Mouse (Mus musculus) lung, postnatal 0 days (tissue): ENCODE data around the gene Prkg1. TPM values are rescaled to one million over a fixed set of nuclear protein-coding genes. Genes with fewer than 3 reads are reported as not detected.
A peak's percentile ranks its signal among the peaks of the same experiment; 100 is the strongest.

Source experiments
- ATAC-seq: fragments of 200-750 bp; cut with Nextera tagmentation; 2 replicates; pipeline ENCODE4 v1.8.0; 2017; ENCODE audit warnings: moderate library complexity
- DNase-seq: peaks from one replicate; pipeline ENCODE4 v3.0.0-alpha.2; 2016; ENCODE audit warnings: low spot score
- H3K27ac ChIP-seq: fragments of 300-500 bp; sonication (generic); 2 replicates; pipeline ENCODE4 v1.5.1; 2014; ENCODE audit warnings: antibody characterized with exemption, mild to moderate bottlenecking, low read length, mixed read lengths
- H3K27me3 ChIP-seq: fragments of 300-500 bp; sonication (generic); replicated peaks from 2 replicates; pipeline ENCODE4 v1.6.1; 2014; ENCODE audit warnings: low read length, mixed read lengths; ENCODE audit not compliant: insufficient read depth
- H3K36me3 ChIP-seq: fragments of 300-500 bp; sonication (generic); 2 replicates; pipeline ENCODE4 v1.6.1; 2014; ENCODE audit warnings: low read length, mixed read lengths; ENCODE audit not compliant: insufficient read depth
- H3K4me1 ChIP-seq: fragments of 300-500 bp; sonication (generic); 2 replicates; pipeline ENCODE4 v1.6.1; 2014; ENCODE audit warnings: antibody characterized with exemption, low read depth, low read length, mixed read lengths; ENCODE audit not compliant: insufficient read depth
- H3K4me2 ChIP-seq: fragments of 300-500 bp; sonication (generic); replicated peaks from 2 replicates; pipeline ENCODE4 v1.6.1; 2014; ENCODE audit warnings: low read depth, mild to moderate bottlenecking, low read length, moderate library complexity, mixed read lengths
- H3K4me3 ChIP-seq: fragments of 300-500 bp; sonication (generic); 2 replicates; pipeline ENCODE4 v1.5.1; 2014; ENCODE audit warnings: low read depth, low read length
- H3K9ac ChIP-seq: fragments of 300-500 bp; sonication (generic); replicated peaks from 2 replicates; pipeline ENCODE4 v1.6.1; 2014; ENCODE audit warnings: low read depth, mild to moderate bottlenecking
- H3K9me3 ChIP-seq: fragments of 300-500 bp; sonication (generic); 2 replicates; pipeline ENCODE4 v1.6.1; 2016; ENCODE audit warnings: low read length, mixed read lengths
- CTCF ChIP-seq: IDR thresholded peaks from 2 replicates; pipeline ENCODE4 v1.5.1; 2016; ENCODE audit warnings: antibody characterized with exemption, mild to moderate bottlenecking
- EP300 ChIP-seq: IDR thresholded peaks from 2 replicates; pipeline ENCODE4 v1.6.1; 2016; ENCODE audit warnings: antibody characterized with exemption, mild to moderate bottlenecking, control low read depth
- WGBS: fragments of 180-500 bp; shearing (Covaris S2); extraction: QIAGEN DNeasy Blood & Tissue Kit; methylation state at CpG from one replicate; pipeline ENCODE4 v1.1.7; 2014; 5-methylcytosine and 5-hydroxymethylcytosine counted together
- polyA plus RNA-seq: library from polyadenylated mRNA; unstranded; fragments of >200 nt; fragmentation: Nextera tagmentation; extraction: Ambion mirVana; gene quantifications from 2 replicates; pipeline ENCODE4 v1.2.1, GENCODE M21; 2015

Prkg1 gene
- 4.8 and 5.2 TPM in 2 replicates for polyA plus RNA-seq

- TF ChIP-seq CTCF (no peak), EP300 (no peak)
- peak within 1 kb of the TSS; percentile 81 for H3K27ac ChIP-seq
- H3K27me3 ChIP-seq = no peaks in the 10 kb centered on the region
- peak; percentile 57 for DNase-seq
- peak; percentile 31 for ATAC-seq
- H3K4me1 ChIP-seq = no peaks in the 10 kb centered on the region
- H3K36me3 ChIP-seq = no peaks in the 10 kb centered on the region
- H3K9me3 ChIP-seq = no peaks in the 10 kb centered on the region
- H3K9ac ChIP-seq = peak within 1 kb of the TSS; percentile 54
- peak within 1 kb of the TSS; percentile 81 for H3K4me2 ChIP-seq
- WGBS = under 1% methylated on average over 20 of the region's 23 CpGs
- H3K4me3 ChIP-seq = peak within 1 kb of the TSS; percentile 73
Measured at GRCm38 (mm10) chr19:31764801-31765340, at the start of gene Prkg1. TSS of gene Prkg1 (minus strand) at chr19:31765033.

- no peaks in the 10 kb centered on the region for H3K9me3 ChIP-seq
Measured at GRCm38 (mm10) chr19:31813087-31813486, 48.3 kb upstream of the Prkg1 start.

GRCm38 (mm10) chr19:31811371-31811770 is 46.5 kb upstream of the Prkg1 start:
- Histone ChIP-seq H3K4me1 (no peaks in the 10 kb centered on the region), H3K27me3 (no peaks in the 10 kb centered on the region), H3K27ac (no peak overlapping the region), H3K4me3 (no peak overlapping the region), H3K9ac (no peak overlapping the region), H3K9me3 (no peaks in the 10 kb centered on the region), H3K36me3 (no peaks in the 10 kb centered on the region), H3K4me2 (no peak overlapping the region)
- WGBS = 36% methylated on average over 5 of the region's 5 CpGs
- ATAC-seq (no peak), DNase-seq (peak; percentile 50)
- no peak for TF ChIP-seq EP300
- peak; percentile 67 for TF ChIP-seq CTCF

More at GRCm38 (mm10) chr19:31813087-31813486, 48.3 kb upstream of the Prkg1 start:
- WGBS = 72% methylated on average over 4 of the region's 4 CpGs
- ATAC-seq (no peak), DNase-seq (no peak)
- no peaks in the 10 kb centered on the region for H3K27me3 ChIP-seq
- no peaks in the 10 kb centered on the region for H3K4me1 ChIP-seq
- no peak overlapping the region for H3K9ac ChIP-seq
- H3K4me2 ChIP-seq = no peak overlapping the region
- H3K36me3 ChIP-seq = no peaks in the 10 kb centered on the region
- TF ChIP-seq CTCF (no peak), EP300 (no peak)
- H3K4me3 ChIP-seq = no peak overlapping the region
- H3K27ac ChIP-seq = no peak overlapping the region

GRCm38 (mm10) chr19:31805391-31805790 is 40.6 kb upstream of the Prkg1 start:
- no peak overlapping the region for H3K27ac ChIP-seq
- H3K4me3 ChIP-seq = no peak overlapping the region
- no peaks in the 10 kb centered on the region for H3K4me1 ChIP-seq
- H3K9me3 ChIP-seq = no peaks in the 10 kb centered on the region
- H3K4me2 ChIP-seq = no peak overlapping the region
- ATAC-seq (no peak), DNase-seq (no peak)
- no peaks in the 10 kb centered on the region for H3K36me3 ChIP-seq
- 36% methylated on average over 7 of the region's 7 CpGs for WGBS
- H3K9ac ChIP-seq = no peak overlapping the region
- H3K27me3 ChIP-seq = no peaks in the 10 kb centered on the region
- TF ChIP-seq CTCF (no peak), EP300 (no peak)

DNA sequence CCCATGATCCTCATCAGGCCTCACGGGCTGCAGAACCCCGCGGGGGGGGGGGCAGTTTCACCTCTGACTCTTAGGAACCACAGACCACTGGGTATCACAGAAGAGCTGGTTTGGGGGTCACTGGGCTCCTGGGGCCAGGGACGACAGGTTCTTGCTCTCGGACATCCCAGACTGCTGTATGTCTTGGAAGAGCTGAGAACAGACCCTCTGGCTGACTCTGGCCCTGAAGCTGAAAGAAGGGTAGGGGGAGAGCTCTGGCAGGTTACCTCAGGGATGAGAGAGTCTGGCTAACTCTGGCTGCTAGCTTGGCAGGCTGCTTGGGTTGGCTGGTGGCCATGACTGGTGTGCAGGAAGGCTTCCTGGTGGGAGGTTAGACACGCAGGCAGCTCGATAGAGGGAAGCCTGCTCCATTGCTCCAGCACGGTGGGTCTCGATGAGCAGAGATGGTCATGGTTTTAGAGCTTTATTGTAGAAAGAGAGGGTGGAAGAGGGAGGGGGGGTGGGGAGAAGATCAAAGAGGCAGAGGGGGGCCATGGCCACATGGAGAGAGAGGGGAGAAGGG is 30.7 kb upstream of the Prkg1 start:
- 62% methylated on average over 9 of the region's 9 CpGs for WGBS
- Histone ChIP-seq H3K9ac (no peak overlapping the region), H3K4me2 (no peak overlapping the region), H3K4me1 (no peaks in the 10 kb centered on the region), H3K27ac (no peak overlapping the region), H3K36me3 (no peaks in the 10 kb centered on the region), H3K4me3 (no peak overlapping the region), H3K27me3 (no peaks in the 10 kb centered on the region), H3K9me3 (no peaks in the 10 kb centered on the region)
- ATAC-seq (no peak), DNase-seq (no peak)
- TF ChIP-seq CTCF (no peak), EP300 (no peak)

DNA sequence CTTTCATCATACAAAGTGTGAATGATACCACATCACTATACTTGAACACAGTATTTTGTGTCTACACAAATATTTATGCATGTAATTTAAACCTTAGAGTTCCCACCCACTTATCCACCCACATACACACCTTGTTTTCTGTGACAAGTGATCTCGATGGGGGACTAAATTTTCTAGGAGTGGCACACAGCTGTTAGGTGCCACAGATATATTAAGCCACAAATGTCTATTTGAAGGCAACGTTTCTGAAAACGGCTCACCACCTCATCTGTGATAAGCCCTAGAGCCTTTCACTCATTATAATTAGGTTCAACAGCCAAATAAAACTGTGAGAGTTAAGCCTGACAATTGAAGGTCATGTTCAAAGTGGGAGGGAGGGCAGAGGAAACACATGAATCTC is 26.9 kb upstream of the Prkg1 start:
- H3K36me3 ChIP-seq = no peaks in the 10 kb centered on the region
- no peaks in the 10 kb centered on the region for H3K4me1 ChIP-seq
- no peaks in the 10 kb centered on the region for H3K9me3 ChIP-seq
- no peaks in the 10 kb centered on the region for H3K27me3 ChIP-seq
- no peak for ATAC-seq
- no peak for DNase-seq
- no peak overlapping the region for H3K27ac ChIP-seq
- H3K9ac ChIP-seq = no peak overlapping the region
- H3K4me2 ChIP-seq = no peak overlapping the region
- no peak overlapping the region for H3K4me3 ChIP-seq
- 45% methylated on average over 3 of the region's 3 CpGs for WGBS
- TF ChIP-seq EP300 = no peak
- TF ChIP-seq CTCF = no peak
